Mouse (Mus musculus) spleen, adult 10 weeks (tissue): ENCODE data around the gene Lrrk2. TPM values are rescaled to one million over a fixed set of nuclear protein-coding genes. Genes with fewer than 3 reads are reported as not detected.

ENCODE experiments used
- polyA plus RNA-seq: library from polyadenylated mRNA; stranded (reverse); fragments of 350-450 nt; fragmentation: Illumina TruSeq; extraction: RNeasy Lipid Tissue Mini Kit (QIAGEN cat#74804); gene quantifications from one replicate; pipeline ENCODE4 v1.2.3, GENCODE M21; 2015; ENCODE audit warnings: low replicate concordance; ENCODE audit not compliant: insufficient read depth

Lrrk2 gene
- polyA plus RNA-seq, result 147 TPM

DNA sequence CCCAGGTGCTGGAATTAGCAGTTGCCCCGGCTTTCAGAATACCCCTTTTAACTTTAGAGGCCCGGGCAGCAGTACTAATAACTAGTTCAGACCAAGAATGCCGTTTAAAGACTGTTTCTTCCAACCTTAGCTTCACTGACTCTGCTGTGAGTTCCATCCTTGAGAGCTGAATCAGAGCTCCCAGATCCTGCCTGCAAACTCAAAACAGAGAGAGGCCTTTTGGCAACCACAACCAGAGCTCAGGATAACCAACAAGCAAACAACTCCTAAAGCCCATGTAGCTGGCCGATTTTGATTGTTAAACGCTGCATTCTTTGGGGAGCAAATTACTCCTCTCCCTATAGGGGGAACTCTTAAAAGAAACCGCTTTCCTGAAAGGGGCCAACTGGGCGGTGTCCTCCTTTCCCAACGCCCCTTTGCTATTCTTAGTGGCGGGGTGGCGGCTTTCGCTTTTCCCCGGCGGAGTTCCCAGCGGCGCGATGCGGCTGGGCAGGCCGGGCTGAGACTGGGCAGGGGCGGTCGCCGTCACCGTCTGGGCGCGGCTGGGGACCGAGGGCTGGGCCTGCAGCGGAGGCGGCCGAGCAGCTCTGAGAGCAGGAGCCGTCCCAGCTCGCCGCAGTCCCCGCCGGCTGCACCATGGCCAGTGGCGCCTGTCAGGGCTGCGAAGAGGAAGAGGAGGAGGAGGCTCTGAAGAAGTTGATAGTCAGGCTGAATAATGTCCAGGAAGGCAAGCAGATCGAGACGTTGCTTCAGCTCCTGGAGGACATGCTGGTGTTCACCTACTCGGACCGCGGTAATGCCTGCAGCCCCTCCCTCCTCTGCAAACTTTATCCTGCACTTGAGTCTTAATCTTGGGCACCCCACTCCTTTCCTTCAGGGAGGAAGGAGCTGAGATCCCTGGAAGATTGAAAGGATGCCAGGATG is at the start of gene Lrrk2:
Lrrk2 (plus strand) TSS at position 531 of the 924 bp plus-strand sequence.

DNA sequence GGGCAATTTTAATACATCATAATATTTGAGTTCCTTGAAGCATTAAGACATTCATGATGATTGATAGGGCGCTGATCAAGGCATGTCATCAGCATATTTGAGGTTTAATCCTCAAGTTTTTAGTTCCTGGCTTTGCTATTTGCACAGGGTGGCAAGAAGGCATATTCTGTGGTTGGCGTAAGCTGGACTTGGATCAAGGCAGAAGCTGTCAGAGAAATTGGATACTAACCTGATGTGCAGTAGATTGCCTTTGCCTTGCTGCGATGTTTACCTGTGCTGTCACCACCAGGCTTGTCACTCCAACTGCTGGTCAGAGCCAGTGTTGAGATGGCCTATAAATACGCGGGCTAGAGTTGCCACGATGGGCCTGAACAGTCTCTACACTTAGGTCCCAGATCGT is 165.0 kb downstream of the Lrrk2 start, which contains the start of gene Smgc:
Smgc (plus strand) TSS at position 301 of the 400 bp plus-strand sequence.

Other genes with a start within 250 kb of the Lrrk2 start
- gene Slc2a13, start 99.9 kb upstream of the Lrrk2 start, polyA plus RNA-seq, result 1.3 TPM
- not detected for gene Smgc, start 165.1 kb downstream of the Lrrk2 start, polyA plus RNA-seq